Mouse (Mus musculus) brain, embryonic 14.5 days (tissue): ENCODE data around the gene Nt5c2.
"Not testable (repeated sequence)": the region's sequence is repeated elsewhere in the genome, so short reads cannot be mapped to it uniquely, and the experiment has no call there.

Source experiments
- CTCF ChIP-seq: fragments of 200-500 bp; IDR thresholded peaks from 2 replicates; pipeline ENCODE4 v1.5.1; 2012; ENCODE audit warnings: inconsistent platforms, mild to moderate bottlenecking, moderate library complexity, borderline replicate concordance; ENCODE audit not compliant: insufficient read depth, insufficient read length; ENCODE audit errors: extremely low read depth
- POLR2A ChIP-seq: fragments of 200-500 bp; IDR thresholded peaks from 2 replicates; pipeline ENCODE4 v1.6.1; 2012; ENCODE audit warnings: mild to moderate bottlenecking, inconsistent platforms, borderline replicate concordance; ENCODE audit not compliant: poor library complexity, insufficient read depth, insufficient read length, severe bottlenecking; ENCODE audit errors: extremely low read depth

- not testable (repeated sequence) for TF ChIP-seq CTCF, POLR2A
These were observed 24.3 kb downstream of the Nt5c2 start for GRCm38 (mm10) chr19:46990625-46991024.
